Mouse (Mus musculus) liver, embryonic 14.5 days (tissue): ENCODE measurements around the gene Capza1. TPM values are rescaled to one million over a fixed set of nuclear protein-coding genes. Genes with fewer than 3 reads are reported as not detected.

Experiments
- ATAC-seq: fragments of 200-750 bp; cut with Nextera tagmentation; 2 replicates; pipeline ENCODE4 v1.8.0; 2017; ENCODE audit warnings: moderate number of reproducible peaks, mild to moderate bottlenecking, moderate library complexity; ENCODE audit not compliant: insufficient read depth
- DNase-seq, 3 experiments: peaks; one replicate each; pipeline ENCODE4 v3.0.0-alpha.2; 2012 to 2013; ENCODE audit warnings: low read depth in 3 of 3, low spot score in 3 of 3
- H3K27ac ChIP-seq: fragments of 300-500 bp; sonication (generic); 2 replicates; pipeline ENCODE4 v1.5.1; 2014; ENCODE audit warnings: moderate library complexity, mild to moderate bottlenecking, control low read depth, inconsistent platforms
- H3K27me3 ChIP-seq: fragments of 300-500 bp; sonication (generic); 2 replicates; pipeline ENCODE4 v1.6.1; 2014; ENCODE audit warnings: mild to moderate bottlenecking, low read length, moderate library complexity; ENCODE audit not compliant: control insufficient read depth, insufficient read depth
- H3K36me3 ChIP-seq: fragments of 300-500 bp; sonication (generic); replicated peaks from 2 replicates; pipeline ENCODE4 v1.6.1; 2014; ENCODE audit warnings: low read depth; ENCODE audit not compliant: control insufficient read depth, insufficient read depth
- H3K4me1 ChIP-seq, 2 experiments: fragments of 200-500 bp in 1 of 2; fragments of 300-500 bp in 1 of 2; sonication (generic) in 1 of 2; replicated peaks; 2 replicates each; pipeline ENCODE4 v1.6.1; 2012 to 2014; ENCODE audit warnings: antibody characterized with exemption in 1 of 2, inconsistent platforms in 1 of 2, low read length in 1 of 2; ENCODE audit not compliant: control insufficient read depth in 2 of 2, insufficient read depth in 2 of 2
- H3K4me2 ChIP-seq: fragments of 300-500 bp; sonication (generic); 2 replicates; pipeline ENCODE4 v1.6.1; 2014; ENCODE audit warnings: low read depth, mild to moderate bottlenecking, control low read depth, moderate library complexity
- H3K4me3 ChIP-seq, 2 experiments: fragments of 200-500 bp in 1 of 2; fragments of 300-500 bp in 1 of 2; sonication (generic) in 1 of 2; 2 replicates each; pipeline ENCODE4 v1.5.1; 2012 to 2014; ENCODE audit warnings: low read depth in 2 of 2, low read length in 2 of 2, mild to moderate bottlenecking in 2 of 2, control low read depth in 1 of 2, inconsistent platforms in 1 of 2, moderate library complexity in 1 of 2; ENCODE audit not compliant: insufficient read depth in 1 of 2
- H3K9ac ChIP-seq: fragments of 300-500 bp; sonication (generic); replicated peaks from 2 replicates; pipeline ENCODE4 v1.6.1; 2014; ENCODE audit warnings: mild to moderate bottlenecking, control low read depth, moderate library complexity
- H3K9me3 ChIP-seq: fragments of 300-500 bp; sonication (generic); 2 replicates; pipeline ENCODE4 v1.6.1; 2016; ENCODE audit warnings: low read length, mixed read lengths; ENCODE audit not compliant: control insufficient read depth
- CTCF ChIP-seq: IDR thresholded peaks from 2 replicates; pipeline ENCODE4 v1.5.1; 2016; ENCODE audit warnings: antibody characterized with exemption, low read depth, control low read depth
- EP300 ChIP-seq: IDR thresholded peaks from 2 replicates; pipeline ENCODE4 v1.6.1; 2016; ENCODE audit warnings: antibody characterized with exemption, low read depth
- WGBS: fragments of 180-500 bp; shearing (Covaris S2); extraction: QIAGEN DNeasy Blood & Tissue Kit; methylation state at CpG from one replicate; pipeline ENCODE4 v1.1.7; 2014; ENCODE audit not compliant: insufficient replicate concordance; 5-methylcytosine and 5-hydroxymethylcytosine counted together
- polyA plus RNA-seq, 2 experiments: library from polyadenylated mRNA; depleted of rRNA in 1 of 2; stranded (reverse) in 1 of 2; unstranded in 1 of 2; fragments of >200 nt; fragmentation: Nextera tagmentation in 1 of 2; extraction: Ambion mirVana in 1 of 2; gene quantifications; 2 replicates each; pipeline versions ENCODE4 v1.2.1 to v1.2.3; 2012 to 2014

The Capza1 gene
- polyA plus RNA-seq, 2 experiments = 30.4 to 84.0 TPM

DNA sequence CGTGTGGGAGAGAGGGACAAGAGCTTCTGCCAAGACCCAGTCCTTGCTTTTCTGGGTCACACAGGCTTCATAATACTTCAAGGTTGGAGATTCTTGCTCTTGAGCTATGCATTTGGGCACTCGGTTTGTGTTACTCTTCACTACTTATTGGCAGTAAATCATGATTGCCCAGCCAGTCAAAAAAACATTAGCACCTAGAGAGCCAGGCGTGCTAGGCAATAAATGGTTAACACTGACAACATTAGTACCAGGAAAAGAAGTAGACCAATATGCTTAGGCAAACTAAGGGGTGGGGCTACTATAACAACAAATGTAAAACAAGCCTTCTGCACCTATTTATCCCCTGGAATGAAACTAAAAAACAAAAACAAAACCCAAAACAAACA lies 45.6 kb downstream of the Capza1 start:
- peak overlapping the region; percentile 71 for H3K4me2 ChIP-seq
- H3K36me3 ChIP-seq = peaks cover 4% of the 10 kb centered on the region
- DNase-seq (no peak), ATAC-seq (peak; percentile 21; the same call in 1 of the 2 replicates)
- H3K9ac ChIP-seq = peak overlapping the region; percentile 87
- H3K9me3 ChIP-seq = no peaks in the 10 kb centered on the region
- no peaks in the 10 kb centered on the region for H3K27me3 ChIP-seq
- no peak for TF ChIP-seq EP300
- no peak for TF ChIP-seq CTCF
- H3K4me1 ChIP-seq = peaks cover 9 to 13% of the 10 kb centered on the region in 2 experiments
- peak overlapping the region; percentile 88 to 92 for H3K4me3 ChIP-seq
- under 1% methylated on average over 3 of the region's 3 CpGs for WGBS
- H3K27ac ChIP-seq = peak overlapping the region; percentile 30

DNA sequence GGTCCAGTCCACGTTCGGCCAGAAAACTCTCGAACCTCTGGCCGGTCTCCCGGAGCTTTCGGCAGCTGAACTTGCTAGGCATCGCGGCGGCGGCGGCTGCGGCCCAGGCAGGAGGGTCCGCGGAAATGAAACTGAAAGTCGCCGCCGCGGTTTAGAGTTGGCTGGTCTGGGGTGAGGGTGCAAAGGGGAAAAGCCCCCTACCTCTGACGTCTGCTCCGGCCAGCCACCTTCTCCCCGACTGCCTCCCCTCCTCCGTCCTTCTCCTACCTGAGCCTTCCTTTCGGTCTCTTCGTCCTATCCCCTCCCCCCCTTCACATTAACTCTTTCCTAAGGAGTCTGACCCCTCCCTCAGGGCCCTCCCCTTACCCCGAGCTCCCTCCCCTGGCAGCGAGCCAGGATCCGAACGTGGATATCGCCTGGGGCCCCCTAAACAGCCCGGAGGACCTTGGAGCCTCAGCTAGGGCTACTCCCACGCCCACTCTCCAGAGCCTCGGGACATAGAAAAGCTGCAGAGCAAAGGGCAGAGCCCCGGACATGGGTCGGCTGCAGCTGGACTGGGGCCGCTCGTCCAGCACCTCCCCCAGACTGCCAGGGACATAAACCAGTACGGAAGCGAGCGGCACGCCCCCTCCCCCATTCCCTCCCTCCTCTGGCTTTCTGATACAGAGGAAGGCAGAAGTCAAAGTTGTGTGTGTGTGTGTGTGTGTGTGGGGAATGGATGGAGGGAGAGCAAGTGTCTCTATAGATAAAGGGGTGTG lies 46.1 kb downstream of the Capza1 start, which contains the start of gene Mov10:
TSS of gene Mov10 (minus strand) at position 573 of the 758 bp plus-strand sequence.
- Histone ChIP-seq H3K27ac (peak within 1 kb of the TSS; percentile 55), H3K36me3 (peaks cover 4% of the 10 kb centered on the region), H3K27me3 (no peaks in the 10 kb centered on the region), H3K9ac (peak within 1 kb of the TSS; percentile 87), H3K4me3 (peak within 1 kb of the TSS; percentile 88 to 92), H3K9me3 (no peaks in the 10 kb centered on the region), H3K4me2 (peak within 1 kb of the TSS; percentile 71), H3K4me1 (peaks cover 9 to 13% of the 10 kb centered on the region in 2 experiments)
- ATAC-seq (peak; percentile 80), DNase-seq (peak; percentile 49 to 59 (median 55))
- WGBS = under 1% methylated on average over 39 of the region's 40 CpGs
- TF ChIP-seq EP300 (no peak), CTCF (no peak)

DNA sequence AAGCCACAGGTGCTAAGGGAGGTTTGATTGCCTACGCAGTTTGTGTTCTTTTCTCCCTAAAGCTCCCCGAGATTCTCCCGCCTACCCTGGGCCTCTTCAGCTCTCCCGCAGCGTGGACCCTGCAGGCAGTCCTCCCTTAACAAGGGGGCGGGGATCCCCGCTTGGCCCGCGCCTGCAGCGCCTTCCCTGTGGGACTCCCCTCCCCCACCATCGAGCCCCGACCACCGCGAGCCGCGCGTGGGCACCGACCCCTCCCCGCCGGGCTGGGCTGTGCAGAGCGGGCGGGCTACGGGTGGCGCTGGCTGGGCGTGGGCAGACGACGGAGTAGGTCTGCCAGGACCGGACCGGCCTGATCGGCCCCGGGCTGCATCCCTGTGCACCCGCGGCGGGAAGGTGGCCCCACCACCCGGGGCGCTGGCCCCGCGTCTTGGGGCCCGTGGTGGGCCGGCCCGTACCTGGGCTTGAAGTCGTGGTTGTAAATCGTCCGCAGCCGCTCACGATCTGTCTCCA lies 46.8 kb downstream of the Capza1 start:
- DNase-seq (no peak), ATAC-seq (peak; percentile 56)

DNA sequence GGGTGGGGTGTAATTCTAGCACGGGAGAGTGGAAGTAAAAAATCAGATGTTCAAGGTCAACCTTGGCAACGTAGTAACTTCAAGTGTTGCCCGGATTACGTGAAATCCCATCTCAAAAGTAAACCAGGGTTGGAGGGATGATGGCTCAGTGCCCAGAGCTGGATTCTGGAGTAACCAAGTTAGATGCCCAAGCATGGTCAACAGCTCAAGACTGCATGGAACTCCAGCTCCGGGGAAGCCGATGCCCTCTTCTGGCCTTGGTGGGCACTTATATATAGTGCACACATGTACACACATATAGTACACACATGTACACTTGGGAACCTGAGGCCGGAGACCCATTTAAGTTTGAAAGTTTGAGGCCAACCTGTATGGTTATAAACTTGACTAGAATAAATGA lies 48.2 kb downstream of the Capza1 start:
- 91% methylated on average over 7 of the region's 7 CpGs for WGBS
- Histone ChIP-seq H3K9me3 (no peaks in the 10 kb centered on the region), H3K36me3 (no peaks in the 10 kb centered on the region), H3K4me2 (no peak overlapping the region; the same call in 1 of the 2 replicates), H3K9ac (no peak overlapping the region), H3K4me3 (no peak overlapping the region), H3K27ac (no peak overlapping the region), H3K27me3 (no peaks in the 10 kb centered on the region), H3K4me1 (peaks cover 9 to 11% of the 10 kb centered on the region in 2 experiments)
- DNase-seq = no peak
- TF ChIP-seq CTCF (0 out of 2 replicates have a peak, but pooled peaks have one; percentile 15), EP300 (no peak)
- no peak for ATAC-seq

More for the DNA sequence above, 46.8 kb downstream of the Capza1 start:
- Histone ChIP-seq H3K4me3 (peak overlapping the region; percentile 88 to 92), H3K9me3 (no peaks in the 10 kb centered on the region), H3K27ac (peak overlapping the region; percentile 55), H3K36me3 (peaks cover 4% of the 10 kb centered on the region), H3K4me2 (peak overlapping the region; percentile 71), H3K4me1 (peaks cover 9 to 13% of the 10 kb centered on the region in 2 experiments), H3K27me3 (no peaks in the 10 kb centered on the region), H3K9ac (peak overlapping the region; percentile 87)
- WGBS = under 1% methylated on average over 46 of the region's 46 CpGs
- TF ChIP-seq CTCF = no peak
- TF ChIP-seq EP300 = no peak

DNA sequence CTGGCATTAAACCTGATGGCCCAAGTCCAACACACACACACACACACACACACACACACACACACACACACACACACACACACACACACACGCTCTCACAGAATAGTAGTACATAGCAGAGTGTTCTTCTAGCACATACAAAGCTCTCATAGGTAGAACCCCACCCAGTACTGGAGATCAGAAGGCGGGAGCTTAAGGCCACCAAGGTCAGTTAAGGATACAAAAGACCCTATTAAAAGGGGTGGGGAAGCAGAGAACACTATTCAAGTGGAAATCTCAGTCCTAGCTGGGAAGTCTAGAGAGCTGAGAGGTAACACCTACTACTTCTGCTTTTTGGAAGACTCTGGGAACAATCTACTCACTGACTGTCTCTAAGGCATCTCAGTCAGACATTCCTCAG lies 49.0 kb downstream of the Capza1 start:
- TF ChIP-seq CTCF (no peak), EP300 (no peak)

More for the DNA sequence above, 49.0 kb downstream of the Capza1 start:
- Histone ChIP-seq H3K27ac (no peak overlapping the region), H3K9me3 (no peaks in the 10 kb centered on the region), H3K36me3 (no peaks in the 10 kb centered on the region), H3K27me3 (no peaks in the 10 kb centered on the region), H3K4me1 (peaks cover 9 to 11% of the 10 kb centered on the region in 2 experiments), H3K4me2 (no peak overlapping the region), H3K9ac (no peak overlapping the region), H3K4me3 (no peak overlapping the region)
- DNase-seq (no peak), ATAC-seq (no peak)
- WGBS = 81% methylated on average over 2 of the region's 2 CpGs
